Mouse (Mus musculus): ENCODE measurements around the gene Dach1.

Gene Dach1

DNA sequence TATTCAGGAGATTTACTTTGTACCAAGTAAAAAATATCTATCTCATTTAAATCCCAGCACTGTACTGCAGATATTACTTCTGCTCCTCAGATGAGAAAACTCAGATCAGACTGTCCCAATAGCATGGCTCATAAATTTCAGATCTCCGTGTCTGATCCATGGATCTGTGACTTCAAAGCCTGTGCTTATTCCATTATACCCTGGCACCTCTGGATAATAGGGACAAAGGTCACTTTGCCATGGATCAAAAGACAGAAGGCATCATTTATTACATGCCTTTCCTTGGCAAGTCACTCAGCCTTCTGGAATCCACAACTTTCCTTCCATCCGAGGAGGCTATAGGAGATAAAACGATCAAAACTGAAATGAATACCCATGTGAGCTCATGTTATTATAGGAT is 132.4 kb downstream of the Dach1 start:
- DNase-seq (ENCODE audit: low read depth, low spot score): no peak

DNA sequence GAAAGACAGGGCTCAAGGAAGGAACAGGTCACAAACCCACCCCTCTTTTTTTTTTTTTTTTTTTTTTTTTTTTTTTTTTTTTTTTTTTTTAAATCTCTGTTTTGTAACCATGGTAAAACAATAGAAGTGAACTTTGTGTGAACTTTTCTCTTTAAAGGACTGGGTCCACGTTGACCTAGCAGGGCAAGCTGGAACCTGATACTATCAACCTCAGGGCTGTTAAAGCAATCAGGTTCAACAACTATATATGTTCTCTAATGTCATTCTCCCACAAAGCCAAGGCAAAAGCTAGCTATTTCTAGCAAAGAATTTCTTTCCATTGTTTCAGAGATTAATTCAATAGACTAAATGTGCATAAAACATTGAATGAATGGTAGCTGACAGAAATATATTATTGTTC is 134.3 kb downstream of the Dach1 start:
- no peak for DNase-seq (ENCODE audit: low read depth, low spot score)

DNA sequence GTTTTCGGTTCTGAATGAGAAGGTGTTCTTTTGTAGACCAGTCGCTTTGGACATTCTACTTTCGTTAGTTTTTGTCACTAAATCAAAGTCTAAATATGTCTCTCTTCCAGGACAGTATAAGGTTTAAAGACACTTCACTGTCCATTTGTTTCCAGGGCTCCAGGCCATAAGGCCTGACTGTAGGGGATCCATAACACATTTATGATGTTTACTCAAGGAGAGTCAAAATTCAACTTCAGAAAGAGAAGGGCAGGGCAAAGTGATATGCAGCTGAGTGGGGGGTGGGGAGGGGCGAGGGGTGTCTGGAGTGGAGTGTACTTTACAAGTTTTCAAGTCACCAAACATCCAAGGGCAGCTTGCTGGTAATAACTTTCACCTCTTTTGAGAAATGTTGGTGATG is 146.0 kb downstream of the Dach1 start:
- no peak for DNase-seq (ENCODE audit: low read depth, low spot score)

DNA sequence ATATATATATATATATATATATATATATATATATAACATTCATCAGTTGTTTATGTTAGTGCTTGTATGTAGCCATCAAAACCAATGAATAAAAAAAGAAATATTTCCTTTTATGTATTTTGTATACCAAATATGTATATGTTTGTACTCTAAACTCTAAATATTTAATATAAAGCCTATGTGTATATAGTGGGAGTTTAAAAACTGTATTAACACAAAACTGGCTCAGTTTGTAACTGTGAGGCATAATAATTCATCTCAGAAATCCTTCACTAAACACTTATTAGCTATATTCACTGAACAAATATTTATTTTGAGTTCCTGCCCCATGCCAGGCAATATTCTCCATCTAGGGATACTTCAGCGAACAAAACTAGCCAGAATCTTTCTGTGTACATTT is 155.5 kb downstream of the Dach1 start:
- DNase-seq (ENCODE audit: low read depth, low spot score): no peak

- DNase-seq (ENCODE audit: low read depth, low spot score): no peak
Observed at GRCm38 (mm10) chr14:98008501-98008900, 161.1 kb downstream of the Dach1 start.

- no peak for DNase-seq (ENCODE audit: low read depth, low spot score)
Observed at GRCm38 (mm10) chr14:98002021-98002680, 167.4 kb downstream of the Dach1 start.

DNA sequence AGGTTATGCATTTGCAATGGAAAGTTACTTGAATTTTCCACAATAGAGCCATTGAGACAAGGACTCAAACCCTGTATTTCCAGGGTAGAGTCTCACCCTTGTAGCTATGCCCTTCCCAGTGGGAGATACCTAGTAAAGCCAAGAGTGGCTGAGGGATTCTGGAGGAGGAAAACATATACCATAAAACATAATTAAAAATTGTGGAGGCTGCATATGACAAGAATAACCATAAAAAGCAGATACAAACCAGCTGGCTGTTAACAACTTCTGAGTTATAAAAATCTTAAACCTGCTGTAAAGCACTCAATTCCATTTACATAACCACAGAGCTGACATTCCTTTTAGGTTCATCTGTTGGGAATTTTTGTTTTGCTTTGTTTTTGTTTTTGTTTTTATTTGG is 171.0 kb downstream of the Dach1 start:
- no peak for DNase-seq (ENCODE audit: low read depth, low spot score)

DNA sequence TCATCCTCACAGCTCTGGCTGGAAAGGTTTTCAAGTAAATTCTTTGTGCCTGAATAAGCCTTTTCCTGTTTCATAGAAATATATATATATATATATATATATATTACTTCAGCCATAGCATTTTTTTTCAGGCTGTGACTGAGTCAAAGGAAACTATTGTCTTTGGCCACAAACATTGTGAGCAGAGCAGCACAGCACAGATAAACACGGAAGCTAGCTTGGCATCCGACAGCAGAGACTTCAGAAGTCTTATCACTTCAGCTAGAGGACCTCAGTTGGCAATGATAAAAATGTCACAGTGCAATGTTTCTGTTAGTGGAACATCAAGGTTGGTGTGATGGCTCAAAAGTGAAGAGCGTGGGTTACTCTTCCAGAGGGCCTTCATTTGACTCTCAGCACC is 186.3 kb downstream of the Dach1 start:
- no peak for DNase-seq (ENCODE audit: low read depth, low spot score)

DNA sequence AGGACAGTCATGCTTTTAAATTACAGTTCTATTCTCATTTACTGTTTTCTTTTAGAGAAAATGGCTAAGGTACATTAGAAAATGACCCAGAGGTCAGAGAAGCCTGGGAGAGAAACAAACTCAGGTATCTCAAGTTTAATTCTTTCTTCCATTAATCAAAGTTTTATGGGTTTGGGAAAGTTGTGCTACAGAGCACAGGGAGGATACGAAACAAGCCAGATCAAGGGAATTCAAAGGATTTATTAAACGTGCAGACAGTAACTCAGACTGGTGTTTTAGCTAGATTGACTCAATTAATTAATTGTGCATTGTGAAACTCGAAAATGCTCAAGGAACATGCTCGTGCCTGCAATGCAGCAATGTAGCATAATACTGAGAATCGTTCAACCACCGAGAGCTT is 186.9 kb downstream of the Dach1 start:
- no peak for DNase-seq (ENCODE audit: low read depth, low spot score)

DNA sequence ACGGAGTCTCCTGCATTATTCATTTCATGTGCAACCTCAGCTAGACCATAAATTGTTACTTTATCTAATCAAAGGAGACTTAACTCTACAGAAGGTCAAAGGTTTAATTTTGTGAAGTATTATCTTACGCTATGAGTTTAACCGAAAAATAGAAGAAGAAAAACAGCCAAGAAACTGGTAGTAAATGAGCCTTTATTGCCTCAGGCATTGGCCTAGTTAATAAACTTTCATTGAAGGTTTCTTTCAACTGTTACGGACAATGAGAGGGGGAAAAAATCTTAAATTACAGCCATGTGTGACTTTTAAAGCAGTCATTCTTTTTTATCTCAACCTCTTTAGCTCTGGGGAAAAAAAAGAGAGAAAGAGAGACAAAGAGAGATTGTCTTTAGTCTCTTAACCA is 188.7 kb downstream of the Dach1 start:
- DNase-seq (ENCODE audit: low read depth, low spot score): no peak

GRCm38 (mm10) chr14:97976091-97976490 is 193.5 kb downstream of the Dach1 start:
- DNase-seq (ENCODE audit: low read depth, low spot score): no peak

DNA sequence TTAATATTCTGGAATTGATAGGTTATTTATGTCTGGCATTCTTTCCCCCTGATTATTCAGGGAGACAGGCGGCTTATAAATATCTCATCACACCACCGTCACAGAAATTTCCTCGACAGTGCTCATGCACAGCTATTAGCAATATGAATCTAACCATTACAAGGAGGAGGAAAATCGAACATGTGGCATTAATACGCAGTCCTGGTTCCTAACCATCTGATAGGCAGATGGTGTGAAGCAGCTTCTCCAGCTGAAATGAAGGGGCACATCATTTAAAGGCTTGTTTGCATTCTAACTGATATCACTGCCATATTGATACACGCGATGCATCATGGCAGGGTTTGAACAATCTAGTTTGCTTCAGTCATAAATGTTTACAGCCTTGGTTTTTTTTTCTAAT is 194.1 kb downstream of the Dach1 start:
- DNase-seq (ENCODE audit: low read depth, low spot score): no peak

DNA sequence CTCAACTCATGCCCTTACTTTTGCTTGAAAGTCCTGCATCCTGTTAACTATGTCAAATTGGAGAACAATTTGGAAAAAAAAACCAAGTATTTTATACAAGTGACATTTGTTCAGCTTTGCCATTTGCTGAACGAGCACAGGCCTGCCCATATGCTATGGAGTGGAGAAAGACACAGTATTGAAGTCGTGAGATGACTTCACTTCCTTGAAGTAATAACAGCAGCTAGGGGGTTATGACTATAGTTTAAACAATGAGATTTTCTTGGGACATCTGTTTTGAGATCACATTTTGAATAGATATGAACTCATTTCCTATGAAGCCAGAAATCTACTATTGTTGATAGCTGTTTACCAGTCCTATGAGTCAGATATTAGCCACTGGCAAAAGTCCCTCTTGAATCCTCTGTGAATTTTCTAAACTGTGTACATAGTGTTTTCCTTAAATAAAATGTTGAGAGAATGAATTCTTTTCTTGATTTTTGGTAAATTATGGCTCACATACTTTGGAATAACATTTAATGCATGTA is 205.0 kb downstream of the Dach1 start:
- DNase-seq (ENCODE audit: low read depth, low spot score): no peak

- no peak for DNase-seq (ENCODE audit: low read depth, low spot score)
Observed at GRCm38 (mm10) chr14:97963624-97964023, 205.9 kb downstream of the Dach1 start.

DNA sequence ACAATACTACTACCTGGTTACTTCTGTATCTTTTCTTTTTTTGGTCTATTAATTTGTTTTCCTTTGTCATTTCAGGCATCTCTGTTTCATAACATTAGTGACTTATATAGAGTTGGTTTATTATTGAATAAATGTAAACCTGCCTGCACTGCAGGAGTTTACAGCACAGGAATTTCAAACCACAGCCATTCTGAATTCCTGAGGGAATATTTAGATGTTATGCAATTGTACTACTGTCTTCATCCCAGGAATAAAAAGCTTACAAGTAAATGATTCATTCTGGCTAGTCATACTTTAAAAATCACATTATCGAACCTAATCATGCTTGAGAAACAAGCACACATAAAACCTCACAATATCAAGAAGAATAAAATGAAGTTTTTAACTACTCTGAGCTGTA is 213.2 kb downstream of the Dach1 start:
- peak; percentile 9 for DNase-seq (ENCODE audit: low read depth, low spot score)

DNA sequence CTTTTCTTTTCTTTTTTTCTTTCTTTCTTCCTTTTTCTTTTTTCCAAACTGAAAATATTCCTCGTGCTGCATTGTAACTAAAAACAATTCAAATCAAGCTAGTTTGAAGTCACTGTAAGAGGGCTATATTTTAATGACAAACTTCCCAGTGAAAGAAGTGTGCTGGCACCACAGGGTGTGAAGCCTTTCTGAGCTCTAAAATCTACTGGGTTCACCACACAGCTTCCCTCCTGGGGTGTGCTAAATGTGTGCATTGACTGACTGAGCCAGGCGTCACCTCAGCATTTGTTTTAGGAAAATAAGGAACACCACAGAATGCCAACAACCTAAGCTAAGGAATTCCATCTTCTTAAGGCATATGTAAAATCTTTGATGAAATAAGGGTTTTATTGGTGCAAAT is 224.1 kb downstream of the Dach1 start:
- DNase-seq (ENCODE audit: low read depth, low spot score): no peak

GRCm38 (mm10) chr14:97944643-97945268 is 224.8 kb downstream of the Dach1 start:
- no peak for DNase-seq (ENCODE audit: low read depth, low spot score)

GRCm38 (mm10) chr14:97942361-97942760 is 227.2 kb downstream of the Dach1 start:
- DNase-seq (ENCODE audit: low read depth, low spot score): no peak

GRCm38 (mm10) chr14:97896622-97897021 is 272.9 kb downstream of the Dach1 start:
- DNase-seq (ENCODE audit: low read depth, low spot score): no peak

- no peak for DNase-seq (ENCODE audit: low read depth, low spot score)
Observed at GRCm38 (mm10) chr14:97881976-97882375, 287.6 kb downstream of the Dach1 start.

DNA sequence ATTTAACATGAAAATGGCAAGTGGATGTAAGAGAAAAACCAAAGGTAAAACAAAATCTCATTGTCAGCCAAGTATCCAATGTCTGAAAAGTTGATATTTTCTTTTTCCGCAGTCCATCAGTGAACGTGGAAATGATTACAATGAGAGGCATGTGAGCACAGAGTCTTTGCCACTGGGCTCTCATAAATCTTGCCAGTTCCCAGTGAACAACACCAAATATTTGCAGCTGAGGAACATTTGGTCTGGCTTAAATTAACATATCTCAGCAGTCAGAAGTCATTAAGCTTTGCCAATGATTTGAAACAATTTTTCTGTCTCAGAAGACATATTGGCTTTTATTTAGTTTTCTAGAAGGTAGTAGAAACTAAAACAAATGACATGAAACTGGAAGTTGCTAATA is 298.6 kb downstream of the Dach1 start:
- no peak for DNase-seq (ENCODE audit: low read depth, low spot score)

DNA sequence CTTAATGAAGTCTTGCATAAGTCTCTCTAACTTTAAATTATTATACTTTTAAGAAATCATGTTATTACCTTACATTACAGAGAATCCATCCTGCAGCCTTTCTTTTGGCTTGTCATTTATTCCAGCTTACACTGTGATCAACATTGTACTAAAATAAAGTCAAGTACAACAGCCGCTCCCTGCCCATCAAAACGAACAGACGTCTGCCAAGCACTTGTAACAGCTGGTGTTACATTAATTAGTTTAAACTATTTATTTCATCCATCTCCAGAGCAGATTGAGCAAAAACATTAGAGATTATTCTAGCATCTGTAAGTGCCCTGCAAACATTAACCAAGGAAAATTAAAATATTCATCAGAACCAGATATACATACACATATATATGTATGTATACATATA is 311.2 kb downstream of the Dach1 start:
- DNase-seq (ENCODE audit: low read depth, low spot score): no peak

GRCm38 (mm10) chr14:97857276-97857675 is 312.3 kb downstream of the Dach1 start:
- DNase-seq (ENCODE audit: low read depth, low spot score): no peak

DNA sequence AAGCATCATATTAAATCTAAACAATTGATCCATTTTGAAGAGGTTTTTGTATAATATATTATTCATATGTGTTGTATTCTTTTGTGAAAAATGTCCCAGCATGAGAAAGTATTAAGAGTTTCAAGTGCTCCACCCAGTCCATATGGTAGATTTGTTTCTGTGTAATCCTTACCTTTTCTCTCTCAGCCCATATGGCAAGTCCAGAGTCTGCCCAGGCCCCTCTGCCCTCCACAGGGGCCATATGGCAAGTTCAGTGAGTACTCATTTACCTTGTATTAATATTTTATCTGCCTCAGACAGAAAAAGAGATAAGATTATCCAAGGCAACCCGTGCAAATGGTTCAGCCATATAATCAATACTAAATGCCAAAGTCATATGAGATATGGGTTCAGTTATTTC is 314.2 kb downstream of the Dach1 start:
- DNase-seq (ENCODE audit: low read depth, low spot score): no peak

All from 3T3-L1 (cell line).